Mouse (Mus musculus) embryonic fibroblast, embryonic 13.5 days (primary cell): Measurements from ENCODE around the gene Mphosph9. TPM values are rescaled to one million over a fixed set of nuclear protein-coding genes. Genes with fewer than 3 reads are reported as not detected.

ENCODE experiments used
- H3K27ac ChIP-seq: 2 replicates; pipeline ENCODE4 v1.5.1; 2012; ENCODE audit warnings: low read length, control low read depth, inconsistent platforms; ENCODE audit not compliant: insufficient read depth
- H3K4me1 ChIP-seq: 2 replicates; pipeline ENCODE4 v1.6.1; 2011; ENCODE audit warnings: low read length; ENCODE audit not compliant: control insufficient read depth, insufficient read depth
- H3K4me3 ChIP-seq: 2 replicates; pipeline ENCODE4 v1.5.1; 2011; ENCODE audit warnings: mild to moderate bottlenecking, control low read depth, low read length; ENCODE audit not compliant: insufficient read depth
- CTCF ChIP-seq: IDR thresholded peaks from 2 replicates; pipeline ENCODE4 v1.5.1; 2011; ENCODE audit warnings: mild to moderate bottlenecking, control low read depth, low read length, moderate library complexity, borderline replicate concordance; ENCODE audit not compliant: insufficient read depth
- POLR2A ChIP-seq: IDR thresholded peaks from 2 replicates; pipeline ENCODE4 v1.6.1; 2011; ENCODE audit warnings: low read depth, mild to moderate bottlenecking, control low read depth, low read length, moderate library complexity
- polyA plus RNA-seq: library from polyadenylated mRNA; stranded (reverse); fragments of >200 nt; gene quantifications from 2 replicates; pipeline ENCODE4 v1.2.4, GENCODE M21; 2011; ENCODE audit warnings: low read depth; ENCODE audit not compliant: missing spikeins, insufficient read length

Mphosph9 gene
- polyA plus RNA-seq, 1 experiment: 15.0 TPM

DNA sequence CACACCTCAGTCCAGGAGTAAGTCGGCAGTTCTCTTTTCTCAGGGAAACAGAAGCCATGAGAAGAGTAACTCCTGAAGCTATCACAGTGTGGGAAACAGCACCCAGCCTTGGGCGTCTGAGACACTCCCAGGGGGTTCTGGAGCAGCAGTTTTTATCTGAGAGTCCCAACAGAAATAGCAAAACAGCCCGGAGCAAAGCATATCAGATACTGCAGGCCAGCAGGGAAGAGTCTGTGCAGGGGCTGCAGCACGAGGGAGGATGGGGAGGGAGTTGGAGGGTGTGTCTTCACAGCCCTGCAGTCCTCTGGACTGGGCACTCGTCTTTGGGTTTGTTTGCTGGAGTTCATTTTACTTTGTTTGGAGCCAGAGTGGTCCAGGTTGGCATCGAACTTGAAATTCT is 117.9 kb downstream of the Mphosph9 start:
- no peak for TF ChIP-seq CTCF
- Histone ChIP-seq H3K4me1 (no peaks in the 10 kb centered on the region), H3K4me3 (no peak overlapping the region), H3K27ac (no peak overlapping the region)

DNA sequence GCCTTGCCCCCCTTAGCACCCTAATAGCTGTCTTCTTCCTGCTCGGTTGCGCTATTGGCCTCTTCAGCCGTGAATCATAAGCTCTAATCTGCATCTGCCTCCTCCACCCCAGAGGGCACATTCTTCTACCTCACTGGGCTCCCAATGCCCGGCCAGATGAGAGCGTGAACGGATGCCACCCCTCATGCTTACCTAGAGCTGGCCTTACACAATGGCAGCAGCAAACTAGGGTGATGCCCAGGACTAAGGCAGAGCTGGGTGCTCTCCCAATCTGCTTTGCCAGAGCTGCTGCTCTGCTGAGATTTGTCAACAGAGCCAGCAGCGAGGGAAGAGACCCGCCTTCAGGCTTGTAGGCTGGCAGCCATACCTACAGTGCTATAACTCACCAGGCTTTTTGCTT is 119.7 kb downstream of the Mphosph9 start:
- no peak overlapping the region for H3K27ac ChIP-seq
- no peak overlapping the region for H3K4me3 ChIP-seq
- H3K4me1 ChIP-seq: no peaks in the 10 kb centered on the region; the same call in 1 of the 2 replicates
- TF ChIP-seq POLR2A (no peak), CTCF (no peak)

DNA sequence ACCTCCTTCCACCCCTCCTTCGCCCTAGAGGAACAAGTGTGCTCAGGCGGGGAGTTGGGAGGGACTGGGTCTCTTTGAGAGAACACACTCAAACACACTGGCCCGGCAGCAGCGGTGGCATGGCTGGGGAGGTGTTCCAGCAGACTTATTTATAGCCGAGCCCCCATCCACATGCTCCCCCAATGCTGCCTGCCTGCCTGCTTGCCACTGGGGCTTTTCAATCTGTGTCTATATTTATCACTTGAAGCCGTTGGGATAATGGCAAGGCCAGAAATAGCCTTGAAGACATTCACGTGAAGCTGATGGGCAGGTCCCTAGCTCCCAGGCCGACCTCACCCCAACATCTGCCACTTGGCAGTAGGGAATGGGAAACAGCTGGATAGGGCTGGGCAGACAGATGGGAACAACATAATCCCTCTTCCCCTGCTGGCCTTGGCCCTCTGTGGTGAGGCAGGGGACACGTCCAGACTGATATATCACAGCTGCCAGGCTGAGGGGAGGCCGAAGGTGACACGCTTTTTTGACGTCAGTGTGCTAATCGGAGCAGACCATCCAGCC is 121.2 kb downstream of the Mphosph9 start:
- H3K27ac ChIP-seq: no peak overlapping the region

DNA sequence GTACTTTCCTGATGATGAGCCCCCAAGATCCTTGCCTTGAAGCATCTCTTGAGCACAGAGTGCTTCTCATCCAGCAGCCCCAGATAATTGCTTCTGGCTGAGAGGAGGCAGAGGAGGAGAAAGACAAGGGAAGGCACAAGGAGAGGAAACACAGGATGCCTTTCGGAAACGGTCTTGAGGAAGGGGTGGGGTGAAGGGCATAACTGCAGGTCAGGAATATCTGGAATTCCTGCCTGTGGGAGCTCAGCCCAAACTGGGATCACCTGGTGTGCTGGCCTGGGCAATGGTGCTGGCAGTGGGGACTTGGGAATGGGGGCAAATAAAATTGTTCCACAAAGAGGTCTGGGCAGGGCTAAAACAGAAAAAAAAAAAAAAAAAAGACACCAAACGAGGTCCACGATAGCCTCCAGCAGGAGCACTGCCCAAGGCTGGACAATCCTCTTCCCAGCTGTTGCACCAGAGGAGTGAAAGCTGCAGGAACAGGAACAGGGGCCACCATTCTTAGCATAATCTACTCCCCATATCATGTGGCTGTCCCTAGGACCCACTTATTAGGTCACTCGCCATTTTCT is 121.9 kb downstream of the Mphosph9 start:
- no peaks in the 10 kb centered on the region; the same call in 1 of the 2 replicates for H3K4me1 ChIP-seq
- TF ChIP-seq POLR2A: no peak
- no peak for TF ChIP-seq CTCF
- no peak overlapping the region for H3K4me3 ChIP-seq
- H3K27ac ChIP-seq: no peak overlapping the region

More for the DNA sequence above, 121.2 kb downstream of the Mphosph9 start:
- TF ChIP-seq CTCF (no peak), POLR2A (no peak)
- no peaks in the 10 kb centered on the region; the same call in 1 of the 2 replicates for H3K4me1 ChIP-seq
- H3K4me3 ChIP-seq: no peak overlapping the region

DNA sequence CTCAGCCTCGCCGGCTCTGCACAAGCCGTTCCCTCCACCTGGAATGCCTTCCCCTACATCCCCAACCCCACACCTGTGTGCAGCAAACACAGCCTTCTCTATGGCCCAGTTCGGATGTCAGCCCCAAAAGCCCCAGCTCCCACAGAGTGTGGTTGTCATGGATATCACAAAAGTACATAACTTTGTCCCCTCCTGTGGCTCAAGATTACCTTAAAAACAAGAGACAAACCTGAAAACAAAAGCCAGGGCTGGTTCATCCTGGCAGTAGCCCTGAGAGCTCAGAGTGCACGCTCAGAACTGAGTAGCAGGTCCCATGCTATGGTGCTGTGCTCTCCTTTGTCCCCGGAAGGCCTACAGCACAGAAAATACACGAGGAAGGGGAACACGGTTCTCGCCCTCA is 122.6 kb downstream of the Mphosph9 start:
- Histone ChIP-seq H3K4me1 (no peaks in the 10 kb centered on the region; the same call in 1 of the 2 replicates), H3K4me3 (no peak overlapping the region), H3K27ac (no peak overlapping the region)
- TF ChIP-seq POLR2A (no peak), CTCF (no peak)

DNA sequence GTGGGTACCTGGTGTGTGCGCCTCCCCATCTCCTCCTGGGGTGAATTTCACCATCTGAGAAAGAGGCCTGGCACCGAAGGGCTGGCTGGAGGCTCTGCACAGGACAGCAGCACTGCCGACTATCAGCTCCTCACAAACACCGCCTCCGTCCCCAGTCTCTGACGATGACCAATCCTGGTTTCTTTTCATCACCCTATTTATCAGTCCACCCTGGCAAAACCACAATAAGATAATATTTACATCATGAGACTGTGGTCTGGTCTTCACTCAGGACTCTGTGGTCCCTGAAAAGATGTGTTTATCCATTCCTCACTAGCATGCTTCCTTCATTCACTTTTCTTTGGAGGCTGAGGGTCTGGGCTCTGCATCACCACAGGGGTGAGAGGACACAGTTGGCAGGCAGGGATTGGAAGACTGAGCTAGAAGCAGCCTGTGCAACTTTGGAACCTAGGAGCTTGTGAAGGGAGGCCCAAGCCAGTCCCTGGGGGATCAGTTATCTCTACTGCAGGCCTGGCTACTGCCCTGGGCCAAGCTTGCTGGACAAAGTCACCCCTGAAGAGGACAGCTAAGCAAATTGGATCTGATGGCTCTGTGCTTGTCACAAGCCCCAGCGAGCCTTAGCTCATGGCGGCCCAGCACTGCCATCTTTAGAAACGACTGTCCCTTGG is 123.5 kb downstream of the Mphosph9 start:
- TF ChIP-seq CTCF (no peak), POLR2A (no peak)

DNA sequence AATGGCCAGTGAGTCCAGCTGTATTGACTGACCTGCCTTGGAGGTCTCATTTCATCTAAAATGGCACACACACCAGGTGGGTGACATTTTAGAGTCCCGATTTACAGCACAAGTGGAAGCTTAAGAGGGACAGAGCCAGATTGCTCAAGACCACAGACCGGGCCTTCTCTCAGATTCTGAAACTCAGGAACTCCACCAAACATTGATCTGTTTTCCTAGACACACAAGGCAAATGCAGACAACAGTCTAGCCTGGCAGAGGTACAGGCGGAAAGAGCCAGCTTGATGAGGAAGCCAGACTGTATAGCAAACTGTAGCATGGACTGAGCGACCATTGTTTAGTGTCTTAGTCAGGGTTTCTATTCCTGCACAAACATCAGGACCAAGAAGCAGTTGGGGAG is 124.5 kb downstream of the Mphosph9 start:
- no peak for TF ChIP-seq POLR2A
- no peak for TF ChIP-seq CTCF
- Histone ChIP-seq H3K27ac (no peak overlapping the region), H3K4me3 (no peak overlapping the region), H3K4me1 (no peaks in the 10 kb centered on the region; the same call in 1 of the 2 replicates)

More for the DNA sequence above, 123.5 kb downstream of the Mphosph9 start:
- no peak overlapping the region for H3K4me3 ChIP-seq
- no peak overlapping the region for H3K27ac ChIP-seq
- H3K4me1 ChIP-seq: no peaks in the 10 kb centered on the region; the same call in 1 of the 2 replicates

DNA sequence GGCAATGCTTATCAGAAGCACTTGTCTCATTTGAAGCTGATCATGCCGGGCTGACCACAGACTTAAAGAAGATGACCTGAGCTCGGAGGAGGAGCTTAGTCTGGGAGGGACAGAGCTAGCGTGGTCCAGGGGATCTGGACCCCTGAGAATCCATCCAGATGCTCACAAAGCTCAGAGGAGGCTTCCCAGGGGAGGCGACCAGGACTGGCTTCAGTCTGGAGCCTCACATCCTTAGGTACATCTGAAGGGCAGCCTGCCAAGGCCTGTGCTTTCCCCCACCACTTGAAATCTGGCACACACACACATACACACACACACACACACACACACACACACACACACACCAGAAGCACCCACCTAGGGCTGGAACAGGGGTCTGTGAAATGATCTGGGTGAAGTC is 125.7 kb downstream of the Mphosph9 start:
- no peak for TF ChIP-seq CTCF
- TF ChIP-seq POLR2A: no peak
- Histone ChIP-seq H3K4me1 (no peaks in the 10 kb centered on the region; the same call in 1 of the 2 replicates), H3K4me3 (no peak overlapping the region), H3K27ac (no peak overlapping the region)

DNA sequence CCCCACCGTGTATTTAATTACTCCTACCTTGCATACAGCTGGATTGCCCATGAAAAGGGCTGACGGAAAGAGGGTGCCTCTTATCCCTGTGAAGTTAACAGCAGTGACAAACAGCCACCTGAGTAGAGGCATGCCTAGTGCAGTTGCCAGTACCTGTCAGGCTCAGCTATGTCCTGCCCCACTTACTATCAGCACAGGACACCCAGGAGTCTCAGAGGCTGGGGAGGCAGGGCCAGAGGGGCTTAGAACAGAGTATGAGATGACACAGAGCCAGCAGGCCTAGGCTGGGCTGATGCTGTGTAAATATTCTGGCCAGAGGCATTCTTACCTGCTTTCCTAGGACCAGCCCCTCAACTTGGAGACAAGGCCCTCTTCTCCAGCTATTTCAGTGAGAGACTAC is 126.2 kb downstream of the Mphosph9 start:
- Histone ChIP-seq H3K4me1 (no peaks in the 10 kb centered on the region; the same call in 1 of the 2 replicates), H3K27ac (no peak overlapping the region), H3K4me3 (no peak overlapping the region)
- TF ChIP-seq CTCF: no peak
- no peak for TF ChIP-seq POLR2A

Other genes with a start within 250 kb of the Mphosph9 start
- gene Abcb9, start 232.2 kb downstream of the Mphosph9 start, polyA plus RNA-seq: 2.6 and 3.8 TPM in 2 replicates
- gene Ogfod2, start 215.7 kb downstream of the Mphosph9 start, polyA plus RNA-seq: 9.6 and 12.8 TPM in 2 replicates
- 46.4 and 57.0 TPM in 2 replicates for gene Arl6ip4, start 211.9 kb downstream of the Mphosph9 start, polyA plus RNA-seq
- 22.7 and 28.9 TPM in 2 replicates for gene Pitpnm2, start 78.2 kb downstream of the Mphosph9 start, polyA plus RNA-seq
- 11.8 and 12.9 TPM in 2 replicates for gene 2810006K23Rik, start 117 bp upstream of the Mphosph9 start, polyA plus RNA-seq
- 179 and 242 TPM in 2 replicates for gene Cdk2ap1, start 35.1 kb upstream of the Mphosph9 start, polyA plus RNA-seq
- 77.5 and 90.2 TPM in 2 replicates for gene Sbno1, start 98.0 kb upstream of the Mphosph9 start, polyA plus RNA-seq
- gene Kmt5a, start 112.0 kb upstream of the Mphosph9 start, polyA plus RNA-seq: 89.9 and 94.2 TPM in 2 replicates
- gene Rilpl2, start 150.4 kb upstream of the Mphosph9 start, polyA plus RNA-seq: 12.2 and 13.8 TPM in 2 replicates
- gene Snrnp35, start 155.2 kb upstream of the Mphosph9 start, polyA plus RNA-seq: 11.1 and 12.1 TPM in 2 replicates
- gene Rilpl1, start 203.4 kb upstream of the Mphosph9 start, polyA plus RNA-seq: 19.8 and 23.2 TPM in 2 replicates
- gene Tmed2, start 212.7 kb upstream of the Mphosph9 start, polyA plus RNA-seq: 510 and 665 TPM in 2 replicates
- gene Ddx55, start 224.9 kb upstream of the Mphosph9 start, polyA plus RNA-seq: 8.1 and 9.2 TPM in 2 replicates